Mouse (Mus musculus): Measurements from ENCODE around the gene Inf2.

GRCm38 (mm10) chr12:112621900-112622299, 33.3 kb downstream of the Inf2 start:
- TF ChIP-seq CTCF (IDR thresholded peaks at IDR 0.05; ENCODE audit: low read depth), result no peak
- no peak for TF ChIP-seq EP300 (IDR thresholded peaks at IDR 0.05; ENCODE audit: low read depth)
